Mouse (Mus musculus): ENCODE measurements around the gene Necap2.

The Necap2 gene

GRCm38 (mm10) chr4:141077681-141078509, at the start of gene Necap2:
Gene Necap2, minus strand, starts transcription at chr4:141078357.
- peak; percentile 96 for DNase-seq (ENCODE audit: extremely low spot score, low spot score)

- DNase-seq (ENCODE audit: extremely low spot score, low spot score): no peak
Measured at GRCm38 (mm10) chr4:141123065-141123464, 44.9 kb upstream of the Necap2 start.

- DNase-seq (ENCODE audit: extremely low spot score, low spot score): no peak
Measured at GRCm38 (mm10) chr4:141122663-141123062, 44.5 kb upstream of the Necap2 start.

- DNase-seq (ENCODE audit: extremely low spot score, low spot score): peak; percentile 64
Measured at GRCm38 (mm10) chr4:141120700-141121099, 42.5 kb upstream of the Necap2 start.

- no peak for DNase-seq (ENCODE audit: extremely low spot score, low spot score)
Measured at GRCm38 (mm10) chr4:141118691-141119090, 40.5 kb upstream of the Necap2 start.

GRCm38 (mm10) chr4:141115398-141115797, 37.2 kb upstream of the Necap2 start:
- DNase-seq (ENCODE audit: extremely low spot score, low spot score): no peak

GRCm38 (mm10) chr4:141114521-141114981, 36.4 kb upstream of the Necap2 start:
- DNase-seq (ENCODE audit: extremely low spot score, low spot score): no peak

GRCm38 (mm10) chr4:141113831-141114230, 35.7 kb upstream of the Necap2 start:
- no peak for DNase-seq (ENCODE audit: extremely low spot score, low spot score)

GRCm38 (mm10) chr4:141108196-141108732, 30.1 kb upstream of the Necap2 start:
- no peak for DNase-seq (ENCODE audit: extremely low spot score, low spot score)

- DNase-seq (ENCODE audit: extremely low spot score, low spot score): no peak
Measured at GRCm38 (mm10) chr4:141106526-141107183, 28.5 kb upstream of the Necap2 start.

- DNase-seq (ENCODE audit: extremely low spot score, low spot score): peak; percentile 43
Measured at GRCm38 (mm10) chr4:141101855-141102254, 23.7 kb upstream of the Necap2 start.

GRCm38 (mm10) chr4:141101291-141101690, 23.1 kb upstream of the Necap2 start:
- no peak for DNase-seq (ENCODE audit: extremely low spot score, low spot score)

- DNase-seq (ENCODE audit: extremely low spot score, low spot score): no peak
Measured at GRCm38 (mm10) chr4:141099956-141100355, 21.8 kb upstream of the Necap2 start.

- DNase-seq (ENCODE audit: extremely low spot score, low spot score): no peak
Measured at GRCm38 (mm10) chr4:141098935-141099334, 20.8 kb upstream of the Necap2 start.

GRCm38 (mm10) chr4:141096710-141097109, 18.6 kb upstream of the Necap2 start:
- DNase-seq (ENCODE audit: extremely low spot score, low spot score): no peak

- no peak for DNase-seq (ENCODE audit: extremely low spot score, low spot score)
Measured at GRCm38 (mm10) chr4:141095016-141095415, 16.9 kb upstream of the Necap2 start.

- no peak for DNase-seq (ENCODE audit: extremely low spot score, low spot score)
Measured at GRCm38 (mm10) chr4:141088714-141089113, 10.6 kb upstream of the Necap2 start.

- DNase-seq (ENCODE audit: extremely low spot score, low spot score): no peak
Measured at GRCm38 (mm10) chr4:141088033-141088432, 9.9 kb upstream of the Necap2 start, which contains the start of gene Spata21. Gene Spata21, plus strand, starts transcription at chr4:141088333.

GRCm38 (mm10) chr4:141086862-141087261, 8.7 kb upstream of the Necap2 start:
- no peak for DNase-seq (ENCODE audit: extremely low spot score, low spot score)

- no peak for DNase-seq (ENCODE audit: extremely low spot score, low spot score)
Measured at GRCm38 (mm10) chr4:141078510-141079137, 467 bp upstream of the Necap2 start.

GRCm38 (mm10) chr4:141076761-141077506, 1.2 kb downstream of the Necap2 start:
- DNase-seq (ENCODE audit: extremely low spot score, low spot score): no peak
